Mouse (Mus musculus): ENCODE data around the gene Sugp1.

- TF ChIP-seq CTCF (IDR thresholded peaks at IDR 0.05; ENCODE audit: extremely low read depth, insufficient read depth, low read length): no peak
- no peak for TF ChIP-seq POLR2A (IDR thresholded peaks at IDR 0.05; ENCODE audit: extremely low read depth, insufficient read depth, low read length)
Measured at GRCm38 (mm10) chr8:70023596-70023995, 19.0 kb upstream of the Sugp1 start.
